Mouse (Mus musculus) G1E (cell line): Measurements from ENCODE around the gene Olfr10.

Source experiments
- CTCF ChIP-seq: IDR thresholded peaks from 2 replicates; pipeline ENCODE4 v1.5.1; 2012; ENCODE audit warnings: low read depth, low read length, inconsistent platforms, mixed read lengths
- POLR2AphosphoS5 ChIP-seq: IDR thresholded peaks from 2 replicates; pipeline ENCODE4 v1.6.1; 2012; ENCODE audit warnings: low read depth, low read length, inconsistent platforms; ENCODE audit not compliant: insufficient replicate concordance

DNA sequence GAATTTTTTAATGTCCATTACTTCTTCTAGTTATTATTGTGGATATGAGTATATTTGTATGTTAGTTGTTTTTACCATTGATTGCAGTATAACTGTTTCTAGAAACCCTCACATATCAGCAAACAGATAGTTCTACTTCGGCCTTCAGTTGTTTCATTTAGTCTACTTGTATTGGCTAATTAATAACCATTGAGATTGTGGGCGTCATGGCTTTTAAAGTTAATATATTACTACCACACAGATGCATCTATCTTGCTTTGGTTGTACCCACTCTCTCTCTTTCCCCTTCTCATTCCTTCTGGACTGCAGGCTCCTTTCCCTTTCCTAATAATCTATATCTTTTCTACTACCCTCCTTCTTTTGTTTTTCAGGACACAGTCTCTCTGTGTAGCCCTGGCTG, 45.2 kb upstream of the Olfr10 start:
- no peak for TF ChIP-seq CTCF
- TF ChIP-seq POLR2AphosphoS5, result no peak
